ENCODE assay signal across 29 mouse cellular contexts in the genomic region with DNA sequence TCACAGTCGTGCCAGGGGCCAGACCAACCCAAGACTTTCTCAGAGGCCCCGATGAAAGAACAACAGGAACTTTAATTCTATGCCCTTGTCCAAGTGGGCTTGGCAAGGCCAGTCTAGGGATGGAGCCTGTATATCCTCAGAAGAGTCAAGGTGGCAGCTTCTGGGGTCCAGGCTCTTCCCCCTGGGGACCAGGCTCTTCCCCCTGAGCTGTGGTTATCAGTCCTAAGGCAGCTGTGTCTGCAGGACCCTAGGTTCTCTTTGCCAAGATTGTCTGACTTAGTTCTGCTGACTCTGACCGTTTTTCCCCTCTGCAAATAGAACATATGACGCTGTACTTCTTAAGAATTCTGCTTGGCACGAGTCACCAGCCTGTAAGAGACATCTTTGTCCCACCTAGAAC. TPM values are rescaled to one million over a fixed set of nuclear protein-coding genes. Genes with fewer than 3 reads are reported as not detected.
DNase-seq lines count a peak whose midpoint lies in the region; ATAC-seq and TF ChIP-seq lines count a peak whose summit lies in the region.
"Had no signal": no experiment of that assay in that cellular context is flagged by ENCODE, and none has a peak within 500 bp of the region (broad histone marks: within the 10 kb centered on the region; RNA-seq: fewer than 3 reads in every experiment).

No protein-coding gene starts in this region.

- WGBS in heart, adult 2 months, result 66% methylated on average over 5 of the region's 5 CpGs
- 72% methylated on average over 5 of the region's 5 CpGs for WGBS in heart, embryonic 11.5 days (ENCODE audit: insufficient replicate concordance)
- WGBS in small intestine, adult 2 months, result 63% methylated on average over 5 of the region's 5 CpGs

- no peaks in the 10 kb centered on the region for H3K9me3 ChIP-seq in heart, embryonic 11.5 days (replicated peaks; ENCODE audit: control insufficient read depth, low read length)
- H3K9me3 ChIP-seq: embryonic facial prominence, embryonic 13.5 days; embryonic facial prominence, embryonic 15.5 days; forebrain, embryonic 10.5 days; forebrain, embryonic 12.5 days had no signal

- peaks cover 26% of the 10 kb centered on the region for H3K4me1 ChIP-seq in heart, adult 2 months (ENCODE audit: control insufficient read depth, insufficient read depth, low read length)
- no peaks in the 10 kb centered on the region for H3K4me1 ChIP-seq in heart, embryonic 11.5 days (ENCODE audit: control insufficient read depth, insufficient read depth, low read length)
- peaks cover 33% of the 10 kb centered on the region for H3K4me1 ChIP-seq in brown adipose tissue, adult 24 weeks (ENCODE audit: control insufficient read depth, insufficient read depth, insufficient read length, low read length)
- H3K4me1 ChIP-seq in small intestine, adult 2 months (ENCODE audit: control insufficient read depth, insufficient read depth, insufficient read length, low read length), result peaks cover 28% of the 10 kb centered on the region
- H3K4me1 ChIP-seq: embryonic facial prominence, embryonic 15.5 days; forebrain, embryonic 10.5 days; forebrain, embryonic 12.5 days had no signal

- intact Hi-C loops in gastrocnemius, adult 2 months (cut with DNase I), result loop anchor here (5.0 kb wide), 1 partner anchor 73 kb away; no protein-coding TSS in a partner anchor
- intact Hi-C loops in gastrocnemius, postnatal 36 days (cut with DNase I), result no loop called here
- intact Hi-C loops in heart, adult 2 months (cut with DNase I), result no loop called here

- no peak for ATAC-seq in heart, embryonic 11.5 days (replicated peaks; ENCODE audit: insufficient number of reproducible peaks, low FRiP score, low TSS enrichment)
- ATAC-seq: activated CD4-positive, CD25-positive, alpha-beta regulatory T cell, adult 4 months; CD4-positive, CD25-positive, alpha-beta regulatory T cell, adult 4 months; forebrain, embryonic 14.5 days; forebrain, embryonic 16.5 days; Patski had no signal

- no peak overlapping the region for H3K9ac ChIP-seq in heart, adult 2 months (ENCODE audit: low read depth, low read length)
- H3K9ac ChIP-seq in heart, embryonic 11.5 days (ENCODE audit: low read depth, low read length), result no peak overlapping the region
- H3K9ac ChIP-seq: embryonic facial prominence, embryonic 13.5 days; embryonic facial prominence, embryonic 15.5 days; forebrain, embryonic 12.5 days had no signal

- no peak for DNase-seq in gastrocnemius, adult 2 months
- DNase-seq in gastrocnemius, postnatal 36 days, result no peak
- no peak for DNase-seq in heart, adult 2 months
- DNase-seq in cerebellum, adult 8-10 months, result no peak
- DNase-seq: adrenal gland, adult 8-10 months; adrenal gland, postnatal 14 days; adrenal gland, postnatal 36 days; B cell, adult 2 months; cerebellum, adult 11 months; cerebellum, adult 18-20 months; cerebellum, adult 9-10 months; cerebellum, postnatal 14 days; cerebellum, postnatal 36 days; embryo, embryonic 11 days had no signal

- peak overlapping the region; percentile 51; the same call in 1 of the 2 replicates for H3K27ac ChIP-seq in gastrocnemius, adult 2 months
- peak overlapping the region; percentile 23 for H3K27ac ChIP-seq in heart, adult 2 months
- H3K27ac ChIP-seq in heart, embryonic 11.5 days (ENCODE audit: low read depth, low read length), result no peak overlapping the region
- H3K27ac ChIP-seq in brown adipose tissue, adult 24 weeks (replicated peaks; ENCODE audit: low read depth, low read length), result peak overlapping the region; percentile 41
- H3K27ac ChIP-seq in small intestine, adult 2 months (ENCODE audit: insufficient read depth, low read depth, low read length), result peak overlapping the region; percentile 64
- H3K27ac ChIP-seq: embryonic facial prominence, embryonic 13.5 days; embryonic facial prominence, embryonic 15.5 days; forebrain, embryonic 10.5 days; forebrain, embryonic 12.5 days had no signal

- peak overlapping the region; percentile 70 for H3K4me3 ChIP-seq in gastrocnemius, adult 2 months
- peak overlapping the region; percentile 11; the same call in 1 of the 2 replicates for H3K4me3 ChIP-seq in heart, adult 2 months
- no peak overlapping the region for H3K4me3 ChIP-seq in heart, embryonic 11.5 days (ENCODE audit: low read depth, low read length)
- H3K4me3 ChIP-seq in brown adipose tissue, adult 24 weeks (ENCODE audit: insufficient read depth, low read depth, low read length), result no peak overlapping the region
- peak overlapping the region; percentile 19; the same call in 1 of the 2 replicates for H3K4me3 ChIP-seq in small intestine, adult 2 months (ENCODE audit: low read depth, low read length)
- H3K4me3 ChIP-seq: embryonic facial prominence, embryonic 13.5 days; embryonic facial prominence, embryonic 15.5 days; erythroblast, embryonic 14.5 days; forebrain, embryonic 10.5 days; forebrain, embryonic 12.5 days had no signal

- no peaks in the 10 kb centered on the region for H3K27me3 ChIP-seq in heart, adult 2 months (ENCODE audit: control insufficient read depth, insufficient read depth, low read length)
- no peaks in the 10 kb centered on the region for H3K27me3 ChIP-seq in heart, embryonic 11.5 days (ENCODE audit: control insufficient read depth, insufficient read depth, low read length)
- no peaks in the 10 kb centered on the region for H3K27me3 ChIP-seq in small intestine, adult 2 months (ENCODE audit: control insufficient read depth, insufficient read depth, low read length)
- H3K27me3 ChIP-seq: CH12.LX; embryonic facial prominence, embryonic 13.5 days; embryonic facial prominence, embryonic 15.5 days; forebrain, embryonic 12.5 days; Patski had no signal

- no peaks in the 10 kb centered on the region for H3K79me2 ChIP-seq in heart, adult 2 months (replicated peaks; ENCODE audit: control insufficient read depth, insufficient read depth, low read length)

- H3K4me2 ChIP-seq in heart, embryonic 11.5 days, result no peak overlapping the region
- H3K4me2 ChIP-seq: embryonic facial prominence, embryonic 13.5 days; embryonic facial prominence, embryonic 15.5 days; forebrain, embryonic 12.5 days had no signal

- no peak for TF ChIP-seq POLR2A in heart, adult 2 months (IDR thresholded peaks at IDR 0.05; ENCODE audit: insufficient read depth, low read depth, low read length)
- TF ChIP-seq POLR2A in small intestine, adult 2 months (IDR thresholded peaks at IDR 0.05; ENCODE audit: low read depth, low read length), result no peak

- no peak for TF ChIP-seq EP300 in heart, adult 2 months (IDR thresholded peaks at IDR 0.05; ENCODE audit: insufficient read depth, low read depth, low read length)

- peaks cover 50% of the 10 kb centered on the region for H3K36me3 ChIP-seq in heart, adult 2 months (ENCODE audit: control insufficient read depth, insufficient read depth, low read length)
- H3K36me3 ChIP-seq in heart, embryonic 11.5 days (ENCODE audit: control insufficient read depth, insufficient read depth, low read length), result no peaks in the 10 kb centered on the region
- peaks cover 37% of the 10 kb centered on the region for H3K36me3 ChIP-seq in small intestine, adult 2 months (ENCODE audit: control insufficient read depth, insufficient read depth, low read length)
- H3K36me3 ChIP-seq: embryonic facial prominence, embryonic 13.5 days; embryonic facial prominence, embryonic 15.5 days; forebrain, embryonic 10.5 days; forebrain, embryonic 12.5 days; G1E had no signal

- TF ChIP-seq CTCF in gastrocnemius, adult 2 months (IDR thresholded peaks at IDR 0.05), result no peak
- no peak for TF ChIP-seq CTCF in heart, adult 2 months (IDR thresholded peaks at IDR 0.05)
- no peak for TF ChIP-seq CTCF in small intestine, adult 2 months (IDR thresholded peaks at IDR 0.05; ENCODE audit: extremely low read depth, insufficient read length, insufficient replicate concordance, low read depth, low read length)

RNA-seq across cellular contexts. Expression of gene Xdh, which starts 5.3 kb away (rescaled TPM):
- total RNA-seq in gastrocnemius, adult 2 months (2021), result 10 to 100 TPM; 54.9 to 72.1 TPM
- 10 to 100 TPM; 46.5 to 54.0 TPM for total RNA-seq in gastrocnemius, postnatal 36 days (2021)
- 100 to 1,000 TPM; 134 to 187 TPM for total RNA-seq in heart, adult 2 months (2021)
- polyA plus RNA-seq in heart, adult 2 months (2012; rRNA removed), result 51.7 and 59.3 TPM in 2 replicates
- polyA plus RNA-seq in heart, embryonic 11.5 days (2014; fragmentation: Nextera tagmentation; extraction: Ambion mirVana), result 0.08 and 0.39 TPM in 2 replicates
- polyA plus RNA-seq in brown adipose tissue, adult 24 weeks (2012; ENCODE audit: insufficient read depth, insufficient read length, missing spikeins), result 46.7 and 49.3 TPM in 2 replicates
- 185 and 248 TPM in 2 replicates for polyA plus RNA-seq in small intestine, adult 2 months (2012; rRNA removed)
- polyA plus RNA-seq: G1E had no signal

Comparison
In these comparisons a context has a peak if more than half of its experiments do, and no peak if none do; other contexts are left out.
1. H3K4me3 ChIP-seq: peak in gastrocnemius, adult 2 months (single experiment), heart, adult 2 months (single experiment) and small intestine, adult 2 months (single experiment); none in heart, embryonic 11.5 days (single experiment) and brown adipose tissue, adult 24 weeks (single experiment).
2. RNA of gene Xdh, which starts 5.3 kb away (polyA plus RNA-seq): 185 to 248 TPM in small intestine, adult 2 months, 51.7 to 59.3 TPM in heart, adult 2 months and 46.7 to 49.3 TPM in brown adipose tissue, adult 24 weeks; 0.08 to 0.39 TPM in heart, embryonic 11.5 days; every median in the first group is over 10 times any median in the second.